Comparison of ENCODE assay signal across 28 mouse cellular contexts in genomic region chr2:169653282-169653681, GRCm38 (mm10). TPM values are rescaled to one million over a fixed set of nuclear protein-coding genes. Genes with fewer than 3 reads are reported as not detected.
"Had no signal": no experiment of that assay in that cellular context is flagged by ENCODE, and none has a peak within 500 bp of the region (broad histone marks: within the 10 kb centered on the region; RNA-seq: fewer than 3 reads in every experiment).

No protein-coding gene starts in this region.

- H3K27me3 ChIP-seq: heart, embryonic 13.5 days; heart, embryonic 15.5 days; hindbrain, embryonic 13.5 days; hindbrain, embryonic 15.5 days; kidney, embryonic 15.5 days; limb, embryonic 12.5 days; liver, embryonic 13.5 days; liver, embryonic 15.5 days had no signal

- H3K9me3 ChIP-seq: heart, embryonic 13.5 days; heart, embryonic 15.5 days; hindbrain, embryonic 13.5 days; hindbrain, embryonic 15.5 days; kidney, embryonic 15.5 days; limb, embryonic 10.5 days; limb, embryonic 12.5 days; liver, embryonic 13.5 days; liver, embryonic 15.5 days had no signal

- H3K4me1 ChIP-seq: heart, embryonic 13.5 days; heart, embryonic 15.5 days; liver, embryonic 13.5 days; liver, embryonic 15.5 days had no signal

- H3K27ac ChIP-seq: heart, adult 2 months; heart, embryonic 13.5 days; heart, embryonic 15.5 days; hindbrain, embryonic 13.5 days; hindbrain, embryonic 15.5 days; hindbrain, postnatal 0 days; kidney, embryonic 15.5 days; kidney, postnatal 0 days; limb, embryonic 10.5 days; limb, embryonic 12.5 days; liver, embryonic 13.5 days; liver, embryonic 15.5 days had no signal

- H3K4me3 ChIP-seq: heart, adult 2 months; heart, embryonic 13.5 days; heart, embryonic 15.5 days; hindbrain, embryonic 13.5 days; hindbrain, embryonic 15.5 days; kidney, embryonic 15.5 days; limb, embryonic 10.5 days; limb, embryonic 12.5 days; liver, embryonic 13.5 days; liver, embryonic 15.5 days had no signal

- H3K36me3 ChIP-seq: heart, embryonic 13.5 days; heart, embryonic 15.5 days; hindbrain, embryonic 13.5 days; hindbrain, embryonic 15.5 days; limb, embryonic 12.5 days; liver, embryonic 13.5 days; liver, embryonic 15.5 days had no signal

- H3K9ac ChIP-seq: heart, embryonic 13.5 days; heart, embryonic 15.5 days; hindbrain, embryonic 13.5 days; hindbrain, embryonic 15.5 days; kidney, embryonic 15.5 days; limb, embryonic 12.5 days; liver, embryonic 13.5 days; liver, embryonic 15.5 days had no signal

- H3K4me2 ChIP-seq: heart, embryonic 11.5 days; heart, embryonic 13.5 days; heart, embryonic 15.5 days; hindbrain, embryonic 13.5 days; hindbrain, embryonic 15.5 days; kidney, embryonic 15.5 days; limb, embryonic 12.5 days; liver, embryonic 11.5 days; liver, embryonic 13.5 days; liver, embryonic 15.5 days had no signal

- ATAC-seq: hindbrain, postnatal 0 days had no signal

- DNase-seq: gastrocnemius, postnatal 14 days; gastrocnemius, postnatal 36 days; heart, adult 11 months; heart, adult 2 months; heart, postnatal 14 days; heart, postnatal 36 days; kidney, adult 11 months; kidney, adult 2 months; kidney, adult 9 months; kidney, postnatal 14 days; kidney, postnatal 36 days; layer of hippocampus, adult 9-11 months; layer of hippocampus, postnatal 36 days; liver; liver, embryonic 13.5 days had no signal

RNA-seq across cellular contexts. Expression of gene Tshz2, which starts 20.5 kb away (rescaled TPM):
- total RNA-seq: hematopoietic stem cell, adult 5-6 weeks had no signal
